ENCODE assay signal across 8 mouse cellular contexts in the genomic region with DNA sequence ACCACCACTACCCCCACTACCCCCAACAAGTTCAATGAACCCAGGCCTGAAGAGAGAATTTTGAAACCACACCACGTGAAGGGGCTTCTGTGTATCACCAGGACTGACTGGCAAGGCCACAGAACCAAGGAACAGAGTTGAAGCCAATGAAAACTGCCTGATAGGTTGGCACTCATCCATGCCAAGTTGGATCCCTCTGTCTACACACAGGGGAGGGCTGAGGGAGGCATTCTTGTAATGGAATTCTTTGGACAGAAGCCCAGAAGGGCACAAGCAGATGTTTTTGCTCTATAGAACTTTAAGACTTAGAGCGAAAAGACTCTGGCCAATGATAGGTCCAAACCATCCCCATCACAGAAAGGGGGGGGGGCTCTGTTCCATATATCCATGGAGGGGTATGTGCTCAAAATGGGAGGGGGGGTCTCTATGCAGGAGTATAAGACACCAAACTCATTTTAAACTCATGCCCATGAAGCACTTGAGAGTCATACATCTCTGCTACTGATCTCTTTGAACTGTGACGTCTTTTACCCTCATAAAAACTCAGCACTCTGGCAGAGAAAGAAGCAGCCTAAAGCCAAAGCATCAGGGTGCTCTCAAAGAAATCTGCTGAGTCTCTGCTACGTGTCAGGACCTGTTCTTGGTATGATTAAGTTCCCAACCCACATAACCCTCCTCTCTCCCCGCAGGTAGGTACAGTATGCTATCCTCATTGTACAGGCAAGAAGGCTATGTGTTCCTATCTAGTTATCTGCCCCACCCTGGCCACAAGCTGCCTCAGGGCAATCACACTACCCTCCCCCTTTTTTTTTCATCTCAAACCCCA.
A peak's percentile ranks its signal among the peaks of the same experiment; 100 is the strongest.
DNase-seq lines count a peak whose midpoint lies in the region; ATAC-seq and TF ChIP-seq lines count a peak whose summit lies in the region.

No protein-coding gene starts in this region.

- H3K4me2 ChIP-seq in kidney, embryonic 16.5 days (replicated peaks; ENCODE audit: low read depth, low read length), result no peak overlapping the region
- H3K4me2 ChIP-seq in stomach, postnatal 0 days (replicated peaks; ENCODE audit: low read depth), result no peak overlapping the region

- no peak overlapping the region for H3K27ac ChIP-seq in kidney, embryonic 16.5 days (ENCODE audit: low read length)
- no peak overlapping the region for H3K27ac ChIP-seq in stomach, postnatal 0 days (replicated peaks)

- no peak overlapping the region for H3K4me3 ChIP-seq in kidney, embryonic 16.5 days (ENCODE audit: low read length)
- no peak overlapping the region for H3K4me3 ChIP-seq in stomach, postnatal 0 days (ENCODE audit: low read depth, low read length)

- H3K9ac ChIP-seq in kidney, embryonic 16.5 days (replicated peaks; ENCODE audit: low read length), result no peak overlapping the region
- no peak overlapping the region for H3K9ac ChIP-seq in stomach, postnatal 0 days (ENCODE audit: low read length)

- TF ChIP-seq CTCF in stomach, postnatal 0 days (IDR thresholded peaks at IDR 0.05; ENCODE audit: low read depth), result no peak

- no peak for TF ChIP-seq EP300 in stomach, postnatal 0 days (optimal IDR thresholded peaks at IDR 0.05)

- WGBS in kidney, embryonic 16.5 days, result 60% methylated on average over 5 of the region's 5 CpGs
- WGBS in stomach, postnatal 0 days, result 44% methylated on average over 5 of the region's 5 CpGs

- no peaks in the 10 kb centered on the region for H3K36me3 ChIP-seq in kidney, embryonic 16.5 days (ENCODE audit: insufficient read depth, low read length)
- H3K36me3 ChIP-seq in stomach, postnatal 0 days (ENCODE audit: control insufficient read depth, insufficient read depth, low read length), result no peaks in the 10 kb centered on the region

- no peaks in the 10 kb centered on the region for H3K9me3 ChIP-seq in kidney, embryonic 16.5 days (ENCODE audit: low read length)
- H3K9me3 ChIP-seq in stomach, postnatal 0 days (ENCODE audit: control insufficient read depth, low read length), result no peaks in the 10 kb centered on the region

- DNase-seq in cerebellum, adult 11-12 months, result peak; percentile 5
- no peak for DNase-seq in cerebellum, adult 9-10 months
- peak; percentile 49 to 52 for DNase-seq in right cerebral cortex, postnatal 10 days (ENCODE audit: low spot score in 2 of 2)
- DNase-seq in right cerebral cortex, postnatal 14 days, result no peak
- peak; percentile 17 for DNase-seq in stomach, postnatal 0 days (ENCODE audit: low spot score)
- no peak for DNase-seq in cerebellum, postnatal 36 days
- no peak for DNase-seq in frontal cortex, postnatal 14 days (ENCODE audit: low spot score in 2 of 2)

- H3K27me3 ChIP-seq in kidney, embryonic 16.5 days (ENCODE audit: insufficient read depth, low read length), result no peaks in the 10 kb centered on the region
- H3K27me3 ChIP-seq in stomach, postnatal 0 days (ENCODE audit: control insufficient read depth, insufficient read depth, low read length), result no peaks in the 10 kb centered on the region

- H3K4me1 ChIP-seq in kidney, embryonic 16.5 days (ENCODE audit: insufficient read depth, low read length), result peaks cover 5% of the 10 kb centered on the region; the same call in 1 of the 2 replicates
- H3K4me1 ChIP-seq in stomach, postnatal 0 days (replicated peaks; ENCODE audit: control insufficient read depth, insufficient read depth), result 0 out of 2 replicates have a peak, but pooled peaks cover 2% of the 10 kb centered on the region

- 0 out of 2 replicates have a peak, but pooled peaks have one; percentile 35 for ATAC-seq in kidney, embryonic 16.5 days (ENCODE audit: low FRiP score, low TSS enrichment)
- peak; percentile 21; the same call in 1 of the 2 replicates for ATAC-seq in stomach, postnatal 0 days (ENCODE audit: low FRiP score, low TSS enrichment)

Comparison
In these comparisons a context has a peak if more than half of its experiments do, and no peak if none do; other contexts are left out.
1. DNase-seq: peak in cerebellum, adult 11-12 months (single experiment), right cerebral cortex, postnatal 10 days (2 of 2) and stomach, postnatal 0 days (single experiment); none in cerebellum, adult 9-10 months (single experiment), right cerebral cortex, postnatal 14 days (single experiment), cerebellum, postnatal 36 days (0 of 2) and frontal cortex, postnatal 14 days (0 of 2).